Mouse (Mus musculus) MEL (cell line): ENCODE data around the gene Mrps18b.

Experiments
- CTCF ChIP-seq, 3 experiments: IDR thresholded peaks in 2 of 3; conservative IDR thresholded peaks in 1 of 3; 2 replicates each; pipeline ENCODE4 v1.5.1; 2011 to 2012; ENCODE audit warnings: low read length in 3 of 3, low read depth in 2 of 3, mild to moderate bottlenecking in 2 of 3, improper control_type of control experiment in 1 of 3, inconsistent platforms in 1 of 3, mixed read lengths in 1 of 3, moderate library complexity in 1 of 3; ENCODE audit not compliant: control insufficient read depth in 1 of 3, insufficient read depth in 1 of 3, poor library complexity in 1 of 3, severe bottlenecking in 1 of 3
- MAFK ChIP-seq: IDR thresholded peaks from 2 replicates; pipeline ENCODE4 v1.6.1; 2011; ENCODE audit warnings: low read depth, mild to moderate bottlenecking, low read length, improper control_type of control experiment, borderline replicate concordance
- MEF2A ChIP-seq: IDR thresholded peaks from 2 replicates; pipeline ENCODE4 v1.6.1; 2014; ENCODE audit warnings: low read depth, mild to moderate bottlenecking, inconsistent platforms, low read length, improper control_type of control experiment; ENCODE audit not compliant: poor library complexity, insufficient replicate concordance, severe bottlenecking; ENCODE audit errors: extremely low read depth
- POLR2A ChIP-seq, 2 experiments: IDR thresholded peaks; 2 replicates each; pipeline ENCODE4 v1.6.1; 2011 to 2012; ENCODE audit warnings: low read length in 2 of 2, mild to moderate bottlenecking in 2 of 2, control low read depth in 1 of 2, improper control_type of control experiment in 1 of 2, low read depth in 1 of 2, moderate library complexity in 1 of 2; ENCODE audit not compliant: control insufficient read depth in 1 of 2, insufficient read depth in 1 of 2, poor library complexity in 1 of 2
- TCF12 ChIP-seq: IDR thresholded peaks from 2 replicates; pipeline ENCODE4 v1.6.1; 2014; ENCODE audit warnings: low read depth, mild to moderate bottlenecking, inconsistent platforms, low read length, improper control_type of control experiment, moderate library complexity
- ZC3H11A ChIP-seq: IDR thresholded peaks from 2 replicates; pipeline ENCODE4 v1.6.1; 2012; ENCODE audit warnings: low read depth, mild to moderate bottlenecking, inconsistent platforms, low read length, improper control_type of control experiment
- ZMIZ1 ChIP-seq: IDR thresholded peaks from 2 replicates; pipeline ENCODE4 v1.6.1; 2012; ENCODE audit warnings: low read depth, mild to moderate bottlenecking, inconsistent platforms, low read length, improper control_type of control experiment, moderate library complexity

DNA sequence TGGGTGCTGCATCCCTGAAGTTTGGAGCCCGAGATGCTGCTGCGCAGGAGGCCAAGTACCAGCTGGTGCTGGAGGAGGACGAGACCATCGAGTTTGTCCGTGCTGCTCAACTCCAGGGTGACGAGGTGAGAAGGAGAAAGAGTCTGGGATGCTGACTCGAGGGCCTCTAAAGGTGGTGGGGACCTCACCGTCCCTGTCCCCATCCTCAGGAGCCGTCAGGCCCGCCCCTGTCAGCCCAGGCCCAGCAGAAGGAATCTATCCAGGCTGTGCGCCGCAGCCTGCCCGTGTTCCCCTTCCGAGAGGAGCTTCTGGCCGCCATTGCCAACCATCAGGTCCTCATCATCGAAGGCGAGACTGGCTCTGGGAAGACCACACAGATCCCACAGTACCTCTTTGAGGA, 33.3 kb downstream of the Mrps18b start:
- TF ChIP-seq CTCF (IDR thresholded peaks at IDR 0.05 in 2 of 3, conservative IDR thresholded peaks at IDR 0.05 in 1 of 3; ENCODE audit: control insufficient read depth in 1 of 3, insufficient read depth in 1 of 3, low read depth in 2 of 3, low read length in 3 of 3, poor library complexity in 1 of 3, severe bottlenecking in 1 of 3) (no peak), MAFK (no peak), ZC3H11A (no peak), POLR2A (IDR thresholded peaks at IDR 0.05; ENCODE audit: control insufficient read depth in 1 of 2, insufficient read depth in 1 of 2, low read depth in 1 of 2, low read length in 2 of 2, poor library complexity in 1 of 2) (no peak), MEF2A (no peak), TCF12 (no peak), ZMIZ1 (no peak)
